Mouse (Mus musculus): ENCODE data around the gene Tmem253. TPM values are rescaled to one million over a fixed set of nuclear protein-coding genes. Genes with fewer than 3 reads are reported as not detected.
A peak's percentile ranks its signal among the peaks of the same experiment; 100 is the strongest.
"Not testable (repeated sequence)": the region's sequence is repeated elsewhere in the genome, so short reads cannot be mapped to it uniquely, and the experiment has no call there.

Tmem253 gene
- polyA plus RNA-seq, 1 experiment from 2014 or later = 1.6 TPM

DNA sequence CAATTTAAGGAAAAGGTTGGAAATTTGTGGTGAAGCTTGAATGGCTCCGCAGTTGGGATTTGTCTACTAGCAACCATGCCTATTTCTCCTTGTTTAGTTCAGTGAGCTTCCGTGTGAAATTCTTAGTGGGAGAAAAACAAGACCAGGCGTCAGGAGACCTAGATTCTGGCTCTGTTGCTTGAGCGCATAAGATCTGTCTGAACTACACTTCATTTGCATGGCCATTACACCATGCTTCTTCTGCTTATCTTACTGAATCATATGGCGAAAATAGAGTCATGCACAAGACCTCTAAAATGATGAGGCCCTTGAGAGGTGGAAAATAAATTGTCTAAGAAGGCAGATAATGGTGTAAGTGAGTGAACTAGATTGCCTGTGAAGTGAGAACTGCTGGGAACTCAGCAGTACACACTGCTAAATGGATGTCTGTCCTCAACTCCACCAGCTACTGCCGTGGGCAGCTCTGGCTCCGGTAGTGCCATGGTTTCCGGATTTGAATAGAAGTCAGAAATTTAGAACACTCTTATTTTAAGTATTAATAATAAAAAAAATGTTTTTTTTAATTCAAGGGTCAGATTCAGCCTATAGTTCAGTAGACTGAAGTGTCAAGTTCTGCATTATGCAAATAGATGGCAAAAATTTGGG lies 6.2 kb downstream of the Tmem253 start:
- ATAC-seq (ENCODE audit: low FRiP score) (no peak), DNase-seq (ENCODE audit: low spot score) (no peak)
- no peak overlapping the region for H3K4me3 ChIP-seq (ENCODE audit: low read depth, low read length)
- peaks cover 8% of the 10 kb centered on the region for H3K4me1 ChIP-seq (replicated peaks; ENCODE audit: control insufficient read depth, insufficient read depth, low read length)
- H3K9ac ChIP-seq (ENCODE audit: low read depth, low read length) = no peak overlapping the region
- H3K36me3 ChIP-seq (ENCODE audit: control insufficient read depth, insufficient read depth, low read length) = no peaks in the 10 kb centered on the region
- H3K9me3 ChIP-seq (ENCODE audit: control insufficient read depth, low read length) = no peaks in the 10 kb centered on the region
- WGBS = 90% methylated on average over 8 of the region's 8 CpGs
- H3K4me2 ChIP-seq (replicated peaks; ENCODE audit: low read depth, low read length) = no peak overlapping the region
- no peaks in the 10 kb centered on the region for H3K27me3 ChIP-seq (ENCODE audit: control insufficient read depth, insufficient read depth, low read length)
- no peak overlapping the region for H3K27ac ChIP-seq (ENCODE audit: low read depth, low read length)

DNA sequence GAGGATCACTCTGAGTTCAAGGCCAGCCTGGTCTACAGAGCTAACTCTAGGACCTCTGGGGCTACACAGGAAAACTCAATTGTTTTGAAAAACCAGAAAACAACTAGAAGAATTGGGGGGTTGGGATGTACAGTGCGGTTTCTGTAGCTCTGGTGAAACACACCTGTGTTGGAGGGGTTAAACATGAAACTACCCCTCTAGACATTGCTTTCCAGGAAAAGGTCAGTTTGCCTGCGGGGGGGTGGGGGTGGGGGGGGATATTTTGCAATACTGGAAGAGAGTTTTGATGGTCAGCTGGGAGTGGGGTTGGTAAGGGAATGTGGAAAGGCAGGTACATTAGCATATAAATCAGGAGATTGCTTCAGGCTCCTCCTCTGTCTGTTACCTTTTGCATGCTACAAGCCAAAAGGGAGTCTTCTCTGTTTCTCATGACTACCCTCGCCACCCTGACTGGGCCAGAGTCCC lies 6.8 kb downstream of the Tmem253 start:
- 66% methylated on average over 3 of the region's 3 CpGs for WGBS
- ATAC-seq (ENCODE audit: low FRiP score) (no peak), DNase-seq (ENCODE audit: low spot score) (no peak)
- Histone ChIP-seq H3K36me3 (ENCODE audit: control insufficient read depth, insufficient read depth, low read length) (no peaks in the 10 kb centered on the region), H3K4me2 (replicated peaks; ENCODE audit: low read depth, low read length) (peak overlapping the region; percentile 41; the same call in 1 of the 2 replicates), H3K9ac (ENCODE audit: low read depth, low read length) (no peak overlapping the region), H3K9me3 (ENCODE audit: control insufficient read depth, low read length) (no peaks in the 10 kb centered on the region), H3K27me3 (ENCODE audit: control insufficient read depth, insufficient read depth, low read length) (no peaks in the 10 kb centered on the region), H3K4me3 (ENCODE audit: low read depth, low read length) (no peak overlapping the region), H3K27ac (ENCODE audit: low read depth, low read length) (no peak overlapping the region), H3K4me1 (replicated peaks; ENCODE audit: control insufficient read depth, insufficient read depth, low read length) (peaks cover 6% of the 10 kb centered on the region)

DNA sequence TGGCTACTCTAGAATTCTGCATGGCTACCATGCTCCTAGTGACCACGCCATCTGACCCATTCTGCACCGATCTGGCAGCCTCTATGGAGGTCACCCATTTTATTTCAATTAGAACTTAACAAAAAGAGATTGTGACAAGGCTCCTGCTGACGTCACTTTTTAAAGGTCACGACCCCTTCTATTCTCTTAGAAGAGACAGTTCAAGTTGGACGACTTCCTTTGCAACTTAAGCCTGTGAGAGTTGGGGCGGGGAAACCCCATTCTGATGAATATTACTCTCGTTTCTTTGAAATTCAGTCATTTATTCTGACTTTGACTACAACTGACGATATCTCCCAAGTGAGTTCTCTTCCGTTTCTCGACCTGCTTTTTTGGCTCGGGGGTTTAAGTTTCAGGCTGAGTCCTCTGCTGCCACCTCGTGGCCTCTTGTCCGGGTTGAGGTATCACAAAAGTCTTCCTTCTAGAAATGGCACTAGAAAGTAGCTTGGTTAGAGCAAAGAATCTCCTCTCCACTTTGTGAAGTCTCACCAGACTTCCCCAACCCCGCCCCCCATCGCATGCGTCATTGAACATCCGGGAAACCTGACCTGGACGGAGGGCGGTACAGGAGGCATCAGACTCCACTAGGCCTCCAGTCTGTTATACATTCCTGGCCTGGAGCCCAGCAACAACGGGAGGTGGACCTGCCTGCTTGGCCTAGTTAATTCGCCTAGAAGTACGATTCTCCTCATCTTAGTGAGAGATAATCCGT lies 7.4 kb downstream of the Tmem253 start:
- Histone ChIP-seq H3K27me3 (ENCODE audit: control insufficient read depth, insufficient read depth, low read length) (no peaks in the 10 kb centered on the region), H3K9me3 (ENCODE audit: control insufficient read depth, low read length) (no peaks in the 10 kb centered on the region), H3K36me3 (ENCODE audit: control insufficient read depth, insufficient read depth, low read length) (no peaks in the 10 kb centered on the region), H3K9ac (ENCODE audit: low read depth, low read length) (peak overlapping the region; percentile 43), H3K27ac (ENCODE audit: low read depth, low read length) (peak overlapping the region; percentile 65; the same call in 1 of the 2 replicates), H3K4me2 (replicated peaks; ENCODE audit: low read depth, low read length) (peak overlapping the region; percentile 41), H3K4me1 (replicated peaks; ENCODE audit: control insufficient read depth, insufficient read depth, low read length) (peaks cover 6% of the 10 kb centered on the region), H3K4me3 (ENCODE audit: low read depth, low read length) (0 out of 2 replicates have a peak overlapping the region, but pooled peaks have one; percentile 4)
- DNase-seq (ENCODE audit: low spot score) (peak; percentile 90), ATAC-seq (ENCODE audit: low FRiP score) (peak; percentile 7; the same call in 1 of the 2 replicates)
- WGBS = 5% methylated on average over 23 of the region's 23 CpGs

DNA sequence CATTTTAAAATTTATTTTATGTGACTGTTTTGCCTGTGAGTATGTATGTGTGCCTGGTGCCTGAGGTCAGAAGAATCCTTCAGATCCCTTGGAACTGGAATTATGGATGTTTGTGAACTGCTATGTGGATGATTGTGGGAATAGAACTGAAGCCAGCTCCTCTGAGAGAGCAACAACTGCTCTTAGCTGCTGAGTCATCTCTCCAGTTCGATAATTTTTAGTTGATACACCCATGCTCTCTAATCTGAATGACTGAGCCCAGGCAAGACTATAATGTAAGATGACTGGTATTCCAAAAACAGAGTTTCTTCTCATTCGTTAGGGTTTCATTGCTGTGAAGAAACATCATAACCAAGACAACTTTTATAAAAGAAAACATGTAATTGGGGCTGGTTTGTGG lies 8.7 kb downstream of the Tmem253 start:
- Histone ChIP-seq H3K4me2 (replicated peaks; ENCODE audit: low read depth, low read length) (no peak overlapping the region), H3K9ac (ENCODE audit: low read depth, low read length) (no peak overlapping the region), H3K4me3 (ENCODE audit: low read depth, low read length) (no peak overlapping the region), H3K4me1 (replicated peaks; ENCODE audit: control insufficient read depth, insufficient read depth, low read length) (peaks cover 2% of the 10 kb centered on the region; the same call in 1 of the 2 replicates), H3K27me3 (ENCODE audit: control insufficient read depth, insufficient read depth, low read length) (no peaks in the 10 kb centered on the region), H3K36me3 (ENCODE audit: control insufficient read depth, insufficient read depth, low read length) (no peaks in the 10 kb centered on the region), H3K27ac (ENCODE audit: low read depth, low read length) (no peak overlapping the region), H3K9me3 (ENCODE audit: control insufficient read depth, low read length) (no peaks in the 10 kb centered on the region)
- ATAC-seq (ENCODE audit: low FRiP score) (no peak), DNase-seq (ENCODE audit: low spot score) (no peak)
- 91% methylated on average over 2 of the region's 2 CpGs for WGBS

DNA sequence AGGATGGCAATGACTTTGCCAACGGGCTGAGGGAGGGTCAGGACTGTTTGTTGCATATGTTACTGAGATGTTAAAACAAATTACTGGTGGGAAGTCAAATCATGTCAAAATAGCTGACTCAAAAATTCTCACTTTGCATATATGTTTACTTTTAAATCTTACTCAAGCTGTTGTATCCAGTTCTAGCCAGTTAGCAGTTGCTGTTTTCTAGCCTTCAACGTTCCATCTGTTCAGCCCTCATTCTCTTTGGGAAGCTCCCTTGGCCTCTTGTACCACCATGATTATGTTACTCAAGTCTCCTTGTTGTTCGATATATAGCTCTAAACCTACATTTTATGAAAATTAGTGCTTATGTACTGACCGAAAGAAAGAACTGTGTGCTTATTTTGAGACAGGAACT lies 10.9 kb downstream of the Tmem253 start:
- ATAC-seq (ENCODE audit: low FRiP score) = no peak
- no peak overlapping the region for H3K4me3 ChIP-seq (ENCODE audit: low read depth, low read length)
- no peaks in the 10 kb centered on the region for H3K9me3 ChIP-seq (ENCODE audit: control insufficient read depth, low read length)
- H3K36me3 ChIP-seq (ENCODE audit: control insufficient read depth, insufficient read depth, low read length) = no peaks in the 10 kb centered on the region
- H3K27ac ChIP-seq (ENCODE audit: low read depth, low read length) = no peak overlapping the region
- WGBS = 93% methylated on average over 4 of the region's 4 CpGs
- DNase-seq (ENCODE audit: low spot score) = no peak
- no peak overlapping the region for H3K4me2 ChIP-seq (replicated peaks; ENCODE audit: low read depth, low read length)
- peaks cover 2% of the 10 kb centered on the region; the same call in 1 of the 2 replicates for H3K4me1 ChIP-seq (replicated peaks; ENCODE audit: control insufficient read depth, insufficient read depth, low read length)
- H3K27me3 ChIP-seq (ENCODE audit: control insufficient read depth, insufficient read depth, low read length) = no peaks in the 10 kb centered on the region
- H3K9ac ChIP-seq (ENCODE audit: low read depth, low read length) = no peak overlapping the region

DNA sequence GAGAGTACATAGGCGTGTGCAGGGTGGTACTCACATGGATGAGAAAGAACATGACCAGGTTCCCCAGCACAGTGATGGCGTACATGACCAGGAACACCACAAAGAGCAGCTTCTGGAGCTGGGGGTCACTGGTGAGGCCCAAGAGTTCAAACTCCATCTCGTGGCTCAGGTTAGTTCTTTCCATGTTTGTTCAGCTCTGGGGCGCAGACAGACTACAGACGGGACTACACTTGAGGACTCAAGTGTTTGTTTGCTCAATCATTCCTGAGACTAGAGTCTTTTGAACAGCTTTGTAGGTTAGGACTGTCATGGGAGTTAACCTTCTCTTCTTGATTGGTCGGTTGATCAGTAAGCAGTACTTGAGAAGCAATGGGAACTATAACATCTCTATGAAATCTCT lies 20.5 kb downstream of the Tmem253 start:
- no peak overlapping the region for H3K9ac ChIP-seq (ENCODE audit: low read depth, low read length)
- no peaks in the 10 kb centered on the region for H3K27me3 ChIP-seq (ENCODE audit: control insufficient read depth, insufficient read depth, low read length)
- DNase-seq (ENCODE audit: low spot score) (no peak), ATAC-seq (ENCODE audit: low FRiP score) (no peak)
- no peaks in the 10 kb centered on the region for H3K36me3 ChIP-seq (ENCODE audit: control insufficient read depth, insufficient read depth, low read length)
- 91% methylated on average over 6 of the region's 6 CpGs for WGBS
- H3K9me3 ChIP-seq (ENCODE audit: control insufficient read depth, low read length) = no peaks in the 10 kb centered on the region
- no peaks in the 10 kb centered on the region for H3K4me1 ChIP-seq (replicated peaks; ENCODE audit: control insufficient read depth, insufficient read depth, low read length)
- no peak overlapping the region for H3K4me3 ChIP-seq (ENCODE audit: low read depth, low read length)
- H3K4me2 ChIP-seq (replicated peaks; ENCODE audit: low read depth, low read length) = no peak overlapping the region
- H3K27ac ChIP-seq (ENCODE audit: low read depth, low read length) = no peak overlapping the region

DNA sequence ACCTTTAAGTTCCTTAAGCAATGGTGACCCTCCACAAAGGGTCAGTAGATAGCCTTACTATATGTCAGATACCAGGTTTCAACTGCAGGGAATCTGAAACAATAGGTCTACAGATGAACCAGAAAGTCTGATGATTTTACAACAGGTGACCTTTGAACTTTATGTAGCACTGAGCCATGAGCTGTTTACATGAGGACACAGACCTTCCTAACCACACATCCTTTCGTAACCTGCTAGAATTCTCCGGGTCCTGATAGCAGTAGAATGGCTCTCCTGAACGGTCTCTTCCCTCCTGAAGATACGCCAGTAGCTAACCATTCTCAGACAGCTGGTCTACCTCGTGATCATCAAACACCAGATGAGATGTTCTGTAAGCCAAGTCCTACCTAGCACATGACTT lies 23.9 kb downstream of the Tmem253 start:
- Histone ChIP-seq H3K4me3 (ENCODE audit: low read depth, low read length) (no peak overlapping the region), H3K36me3 (ENCODE audit: control insufficient read depth, insufficient read depth, low read length) (no peaks in the 10 kb centered on the region), H3K4me2 (replicated peaks; ENCODE audit: low read depth, low read length) (no peak overlapping the region), H3K27ac (ENCODE audit: low read depth, low read length) (no peak overlapping the region), H3K9ac (ENCODE audit: low read depth, low read length) (no peak overlapping the region), H3K4me1 (replicated peaks; ENCODE audit: control insufficient read depth, insufficient read depth, low read length) (no peaks in the 10 kb centered on the region), H3K9me3 (ENCODE audit: control insufficient read depth, low read length) (no peaks in the 10 kb centered on the region), H3K27me3 (ENCODE audit: control insufficient read depth, insufficient read depth, low read length) (no peaks in the 10 kb centered on the region)
- ATAC-seq (ENCODE audit: low FRiP score) (no peak), DNase-seq (ENCODE audit: low spot score) (no peak)
- WGBS = 86% methylated on average over 5 of the region's 5 CpGs

DNA sequence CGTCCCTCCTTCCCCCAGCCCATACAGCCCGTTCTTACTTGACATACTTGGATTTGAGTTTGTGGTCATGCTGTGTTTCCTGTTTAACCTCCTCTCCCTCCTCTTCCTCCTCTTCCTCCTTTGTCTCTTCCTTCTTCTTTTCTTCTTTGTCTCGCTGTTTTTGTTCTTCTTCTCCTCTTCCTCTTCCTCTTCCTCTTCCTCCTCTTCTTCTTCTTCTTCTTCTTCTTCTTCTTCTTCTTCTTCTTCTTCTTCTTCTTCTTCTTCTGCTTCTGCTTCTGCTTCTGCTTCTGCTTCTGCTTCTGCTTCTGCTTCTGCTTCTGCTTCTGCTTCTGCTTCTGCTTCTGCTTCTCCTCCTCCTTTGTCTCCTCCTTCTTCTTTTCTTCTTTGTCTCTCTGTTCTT lies 26.9 kb downstream of the Tmem253 start, which contains the start of gene Olfr221:
Olfr221 (minus strand) TSS at position 101 of the 400 bp plus-strand sequence.
- H3K4me1 ChIP-seq (replicated peaks; ENCODE audit: control insufficient read depth, insufficient read depth, low read length); H3K4me2 ChIP-seq (replicated peaks; ENCODE audit: low read depth, low read length); H3K36me3 ChIP-seq (ENCODE audit: control insufficient read depth, insufficient read depth, low read length); ATAC-seq (ENCODE audit: low FRiP score); H3K27ac ChIP-seq (ENCODE audit: low read depth, low read length); H3K4me3 ChIP-seq (ENCODE audit: low read depth, low read length); DNase-seq (ENCODE audit: low spot score); H3K9me3 ChIP-seq (ENCODE audit: control insufficient read depth, low read length); H3K9ac ChIP-seq (ENCODE audit: low read depth, low read length); H3K27me3 ChIP-seq (ENCODE audit: control insufficient read depth, insufficient read depth, low read length): not testable (repeated sequence)
- WGBS = 64% methylated on average over 3 of the region's 3 CpGs
